ENCODE assay signal across 29 mouse cellular contexts in the genomic region with DNA sequence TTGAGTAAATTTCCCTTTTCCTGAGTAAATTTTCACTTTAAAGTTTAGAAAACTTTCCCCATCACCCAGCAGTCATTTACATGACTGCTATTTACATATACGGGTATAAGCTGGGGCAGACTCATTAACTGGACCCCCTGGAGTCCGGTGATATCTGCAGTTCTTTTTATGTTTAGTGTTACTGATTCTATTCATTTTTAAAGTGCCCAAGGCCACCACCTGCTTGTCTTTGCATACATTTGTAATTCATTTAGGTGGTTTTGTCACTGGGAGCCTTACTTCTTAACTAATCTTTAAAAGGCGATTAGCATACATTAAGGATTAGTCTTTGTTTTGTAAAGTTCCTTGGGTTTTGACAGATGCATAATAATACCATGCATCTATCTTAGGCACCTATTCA. TPM values are rescaled to one million over a fixed set of nuclear protein-coding genes. Genes with fewer than 3 reads are reported as not detected.
A peak's percentile ranks its signal among the peaks of the same experiment; 100 is the strongest.
DNase-seq lines count a peak whose midpoint lies in the region; ATAC-seq and TF ChIP-seq lines count a peak whose summit lies in the region.
"Had no signal": no experiment of that assay in that cellular context is flagged by ENCODE, and none has a peak within 500 bp of the region (broad histone marks: within the 10 kb centered on the region; RNA-seq: fewer than 3 reads in every experiment).

No protein-coding gene starts in this region.

- TF ChIP-seq POLR2A in brain, embryonic 14.5 days (IDR thresholded peaks at IDR 0.05; ENCODE audit: borderline replicate concordance, extremely low read depth, insufficient read depth, insufficient read length, poor library complexity, severe bottlenecking): no peak
- TF ChIP-seq POLR2A in lung, adult 2 months (IDR thresholded peaks at IDR 0.05; ENCODE audit: borderline replicate concordance, extremely low read depth, low read depth, low read length): no peak

- no peak for TF ChIP-seq CTCF in brain, embryonic 14.5 days (IDR thresholded peaks at IDR 0.05; ENCODE audit: borderline replicate concordance, extremely low read depth, insufficient read depth, insufficient read length)
- TF ChIP-seq CTCF in lung, adult 2 months (IDR thresholded peaks at IDR 0.05; ENCODE audit: insufficient read depth, low read length): no peak

- no peak for ATAC-seq in forebrain, embryonic 14.5 days
- ATAC-seq in forebrain, embryonic 16.5 days: no peak
- no peak for ATAC-seq in midbrain, embryonic 14.5 days (ENCODE audit: low FRiP score, low TSS enrichment)
- ATAC-seq: forebrain, postnatal 0 days; hindbrain, embryonic 16.5 days; intestine, embryonic 15.5 days had no signal

- no peak overlapping the region for H3K4me3 ChIP-seq in forebrain, embryonic 14.5 days (ENCODE audit: low read depth, low read length)
- H3K4me3 ChIP-seq in forebrain, embryonic 16.5 days (replicated peaks; ENCODE audit: low read length): no peak overlapping the region
- no peak overlapping the region for H3K4me3 ChIP-seq in midbrain, embryonic 14.5 days (replicated peaks; ENCODE audit: low read depth, low read length)
- no peak overlapping the region for H3K4me3 ChIP-seq in midbrain, embryonic 10.5 days
- no peak overlapping the region for H3K4me3 ChIP-seq in lung, adult 2 months (replicated peaks; ENCODE audit: extremely low read depth, low read depth, low read length)
- H3K4me3 ChIP-seq: embryonic facial prominence, embryonic 10.5 days; embryonic facial prominence, embryonic 13.5 days; erythroblast, embryonic 14.5 days; forebrain, embryonic 12.5 days; gastrocnemius, adult 2 months; heart, embryonic 12.5 days; heart, embryonic 15.5 days; hindbrain, embryonic 10.5 days; hindbrain, embryonic 13.5 days; intestine, embryonic 15.5 days had no signal

- H3K9me3 ChIP-seq in forebrain, embryonic 14.5 days (replicated peaks; ENCODE audit: control insufficient read depth, low read length): no peaks in the 10 kb centered on the region
- H3K9me3 ChIP-seq in forebrain, embryonic 16.5 days (ENCODE audit: control insufficient read depth, low read length): no peaks in the 10 kb centered on the region
- H3K9me3 ChIP-seq in midbrain, embryonic 14.5 days (ENCODE audit: control insufficient read depth, low read length): no peaks in the 10 kb centered on the region
- H3K9me3 ChIP-seq in midbrain, embryonic 10.5 days (replicated peaks): no peaks in the 10 kb centered on the region; the same call in 1 of the 2 replicates
- H3K9me3 ChIP-seq: embryonic facial prominence, embryonic 13.5 days; forebrain, embryonic 12.5 days; heart, embryonic 12.5 days; heart, embryonic 15.5 days; hindbrain, embryonic 10.5 days; hindbrain, embryonic 13.5 days; intestine, embryonic 15.5 days had no signal

- 22% methylated on average over 3 of the region's 3 CpGs for WGBS in forebrain, embryonic 14.5 days
- WGBS in forebrain, embryonic 16.5 days: 16% methylated on average over 3 of the region's 3 CpGs
- 17% methylated on average over 3 of the region's 3 CpGs for WGBS in midbrain, embryonic 14.5 days
- WGBS in midbrain, embryonic 10.5 days: 26% methylated on average over 3 of the region's 3 CpGs
- 51% methylated on average over 3 of the region's 3 CpGs for WGBS in lung, adult 2 months

- DNase-seq in forebrain, embryonic 14.5 days (ENCODE audit: low spot score): peak; percentile 19
- peak; percentile 31 for DNase-seq in midbrain, embryonic 14.5 days
- no peak for DNase-seq in midbrain, embryonic 10.5 days (ENCODE audit: low spot score)
- peak; percentile 49 for DNase-seq in brain, embryonic 14.5 days (ENCODE audit: low read depth)
- no peak for DNase-seq in lung, adult 2 months
- DNase-seq: adrenal gland, postnatal 10 days; adrenal gland, postnatal 36 days; cerebellum, adult 11 months; cerebellum, adult 8-10 months; cerebellum, postnatal 10 days; cerebellum, postnatal 36 days; embryo, embryonic 11 days; forebrain, postnatal 0 days; gastrocnemius, adult 2 months; gastrocnemius, postnatal 14 days; heart, adult 11 months; heart, postnatal 10 days; heart, postnatal 36 days had no signal

- H3K27ac ChIP-seq in forebrain, embryonic 14.5 days (ENCODE audit: low read depth, low read length): no peak overlapping the region
- H3K27ac ChIP-seq in forebrain, embryonic 16.5 days (ENCODE audit: low read length): no peak overlapping the region
- H3K27ac ChIP-seq in midbrain, embryonic 14.5 days (replicated peaks; ENCODE audit: low read depth, low read length): no peak overlapping the region
- H3K27ac ChIP-seq in midbrain, embryonic 10.5 days (replicated peaks): no peak overlapping the region
- H3K27ac ChIP-seq: embryonic facial prominence, embryonic 10.5 days; embryonic facial prominence, embryonic 13.5 days; forebrain, embryonic 12.5 days; gastrocnemius, adult 2 months; heart, embryonic 15.5 days; hindbrain, embryonic 10.5 days; hindbrain, embryonic 13.5 days; intestine, embryonic 15.5 days had no signal

- H3K4me1 ChIP-seq in forebrain, embryonic 14.5 days (ENCODE audit: control insufficient read depth, insufficient read depth, low read length): no peaks in the 10 kb centered on the region
- H3K4me1 ChIP-seq in forebrain, embryonic 16.5 days (replicated peaks; ENCODE audit: control insufficient read depth, insufficient read depth, low read length): no peaks in the 10 kb centered on the region
- no peaks in the 10 kb centered on the region for H3K4me1 ChIP-seq in midbrain, embryonic 14.5 days (ENCODE audit: control insufficient read depth, insufficient read depth, low read length)
- 0 out of 2 replicates have a peak, but pooled peaks cover 13% of the 10 kb centered on the region for H3K4me1 ChIP-seq in midbrain, embryonic 10.5 days
- H3K4me1 ChIP-seq in lung, adult 2 months (ENCODE audit: control insufficient read depth, insufficient read depth, low read length): peaks cover 4% of the 10 kb centered on the region
- H3K4me1 ChIP-seq: embryonic facial prominence, embryonic 10.5 days; embryonic facial prominence, embryonic 13.5 days; heart, embryonic 12.5 days; heart, embryonic 15.5 days; hindbrain, embryonic 10.5 days; hindbrain, embryonic 13.5 days; intestine, embryonic 15.5 days had no signal

- H3K27me3 ChIP-seq in forebrain, embryonic 14.5 days (replicated peaks; ENCODE audit: control insufficient read depth, insufficient read depth, low read length): no peaks in the 10 kb centered on the region
- no peaks in the 10 kb centered on the region for H3K27me3 ChIP-seq in forebrain, embryonic 16.5 days (replicated peaks; ENCODE audit: control insufficient read depth, insufficient read depth, low read length)
- H3K27me3 ChIP-seq in midbrain, embryonic 14.5 days (ENCODE audit: control insufficient read depth, insufficient read depth, low read length): no peaks in the 10 kb centered on the region
- no peaks in the 10 kb centered on the region for H3K27me3 ChIP-seq in midbrain, embryonic 10.5 days (ENCODE audit: low read depth, poor library complexity, severe bottlenecking)
- H3K27me3 ChIP-seq: embryonic facial prominence, embryonic 13.5 days; forebrain, embryonic 12.5 days; heart, embryonic 12.5 days; heart, embryonic 15.5 days; hindbrain, embryonic 13.5 days; intestine, embryonic 15.5 days had no signal

- peaks cover 32% of the 10 kb centered on the region; the same call in 1 of the 2 replicates for H3K36me3 ChIP-seq in forebrain, embryonic 14.5 days (ENCODE audit: control insufficient read depth, insufficient read depth, low read length)
- H3K36me3 ChIP-seq in forebrain, embryonic 16.5 days (ENCODE audit: control insufficient read depth, insufficient read depth): peaks cover 5% of the 10 kb centered on the region; the same call in 1 of the 2 replicates
- peaks cover 21% of the 10 kb centered on the region; the same call in 1 of the 2 replicates for H3K36me3 ChIP-seq in midbrain, embryonic 14.5 days (ENCODE audit: control insufficient read depth, insufficient read depth, low read length)
- H3K36me3 ChIP-seq in midbrain, embryonic 10.5 days: peaks cover 54% of the 10 kb centered on the region

- no peak overlapping the region for H3K9ac ChIP-seq in forebrain, embryonic 14.5 days (ENCODE audit: low read length)
- H3K9ac ChIP-seq in forebrain, embryonic 16.5 days (replicated peaks; ENCODE audit: low read depth, low read length): no peak overlapping the region
- no peak overlapping the region for H3K9ac ChIP-seq in midbrain, embryonic 14.5 days (replicated peaks; ENCODE audit: low read length)
- H3K9ac ChIP-seq: embryonic facial prominence, embryonic 13.5 days; forebrain, embryonic 12.5 days; forebrain, postnatal 0 days; heart, embryonic 12.5 days; heart, embryonic 15.5 days; hindbrain, embryonic 13.5 days; intestine, embryonic 15.5 days had no signal

- H3K4me2 ChIP-seq in forebrain, embryonic 14.5 days (ENCODE audit: low read length): no peak overlapping the region
- H3K4me2 ChIP-seq in forebrain, embryonic 16.5 days (ENCODE audit: low read length): no peak overlapping the region
- no peak overlapping the region for H3K4me2 ChIP-seq in midbrain, embryonic 14.5 days (ENCODE audit: low read length)
- H3K4me2 ChIP-seq: embryonic facial prominence, embryonic 13.5 days; forebrain, embryonic 12.5 days; heart, embryonic 12.5 days; heart, embryonic 15.5 days; hindbrain, embryonic 13.5 days; intestine, embryonic 15.5 days had no signal

RNA-seq across cellular contexts. Expression of a gene that starts 8.2 kb away (rescaled TPM):
- polyA plus RNA-seq in forebrain, embryonic 14.5 days (2014; fragmentation: Nextera tagmentation; extraction: Ambion mirVana): 11.3 and 15.1 TPM in 2 replicates
- polyA plus RNA-seq in forebrain, embryonic 16.5 days (2015; fragmentation: Nextera tagmentation; extraction: Ambion mirVana): 16.9 and 22.4 TPM in 2 replicates
- 13.9 and 18.8 TPM in 2 replicates for polyA plus RNA-seq in midbrain, embryonic 14.5 days (2014; fragmentation: Nextera tagmentation; extraction: Ambion mirVana)
- polyA plus RNA-seq in midbrain, embryonic 10.5 days (2016; fragmentation: Nextera tagmentation; extraction: Ambion mirVana): 14.0 and 16.5 TPM in 2 replicates
- 19.8 and 23.3 TPM in 2 replicates for polyA plus RNA-seq in brain, embryonic 14.5 days (2012; rRNA removed)
- polyA plus RNA-seq in lung, adult 2 months (2012; rRNA removed): 12.2 and 13.6 TPM in 2 replicates

RNA-seq across cellular contexts. Expression of a gene that starts 14.0 kb away (rescaled TPM):
- 17.1 and 17.8 TPM in 2 replicates for polyA plus RNA-seq in forebrain, embryonic 14.5 days (2014; fragmentation: Nextera tagmentation; extraction: Ambion mirVana)
- polyA plus RNA-seq in forebrain, embryonic 16.5 days (2015; fragmentation: Nextera tagmentation; extraction: Ambion mirVana): 39.4 and 46.0 TPM in 2 replicates
- polyA plus RNA-seq in midbrain, embryonic 14.5 days (2014; fragmentation: Nextera tagmentation; extraction: Ambion mirVana): 17.4 and 24.6 TPM in 2 replicates
- 28.3 and 31.4 TPM in 2 replicates for polyA plus RNA-seq in midbrain, embryonic 10.5 days (2016; fragmentation: Nextera tagmentation; extraction: Ambion mirVana)
- polyA plus RNA-seq in brain, embryonic 14.5 days (2012; rRNA removed): 41.0 and 60.1 TPM in 2 replicates
- 73.7 and 74.0 TPM in 2 replicates for polyA plus RNA-seq in lung, adult 2 months (2012; rRNA removed)

RNA-seq across cellular contexts. Expression of a gene that starts 28.7 kb away (rescaled TPM):
- polyA plus RNA-seq in forebrain, embryonic 14.5 days (2014; fragmentation: Nextera tagmentation; extraction: Ambion mirVana): 31.8 and 36.9 TPM in 2 replicates
- 49.9 and 54.1 TPM in 2 replicates for polyA plus RNA-seq in forebrain, embryonic 16.5 days (2015; fragmentation: Nextera tagmentation; extraction: Ambion mirVana)
- polyA plus RNA-seq in midbrain, embryonic 14.5 days (2014; fragmentation: Nextera tagmentation; extraction: Ambion mirVana): 32.3 and 38.0 TPM in 2 replicates
- polyA plus RNA-seq in midbrain, embryonic 10.5 days (2016; fragmentation: Nextera tagmentation; extraction: Ambion mirVana): 40.7 and 45.1 TPM in 2 replicates
- polyA plus RNA-seq in brain, embryonic 14.5 days (2012; rRNA removed): 42.4 and 56.4 TPM in 2 replicates
- 31.0 and 43.3 TPM in 2 replicates for polyA plus RNA-seq in lung, adult 2 months (2012; rRNA removed)

RNA-seq across cellular contexts. Expression of a gene that starts 29.2 kb away (rescaled TPM):
- polyA plus RNA-seq in forebrain, embryonic 14.5 days (2014; fragmentation: Nextera tagmentation; extraction: Ambion mirVana): 144 and 172 TPM in 2 replicates
- 218 and 223 TPM in 2 replicates for polyA plus RNA-seq in forebrain, embryonic 16.5 days (2015; fragmentation: Nextera tagmentation; extraction: Ambion mirVana)
- polyA plus RNA-seq in midbrain, embryonic 14.5 days (2014; fragmentation: Nextera tagmentation; extraction: Ambion mirVana): 181 and 219 TPM in 2 replicates
- polyA plus RNA-seq in midbrain, embryonic 10.5 days (2016; fragmentation: Nextera tagmentation; extraction: Ambion mirVana): 132 and 146 TPM in 2 replicates
- 191 and 193 TPM in 2 replicates for polyA plus RNA-seq in brain, embryonic 14.5 days (2012; rRNA removed)
- 44.4 and 53.6 TPM in 2 replicates for polyA plus RNA-seq in lung, adult 2 months (2012; rRNA removed)

RNA-seq across cellular contexts. Expression of a gene that starts 29.3 kb away (rescaled TPM):
- 193 and 227 TPM in 2 replicates for polyA plus RNA-seq in forebrain, embryonic 14.5 days (2014; fragmentation: Nextera tagmentation; extraction: Ambion mirVana)
- polyA plus RNA-seq in forebrain, embryonic 16.5 days (2015; fragmentation: Nextera tagmentation; extraction: Ambion mirVana): 134 and 155 TPM in 2 replicates
- 171 and 214 TPM in 2 replicates for polyA plus RNA-seq in midbrain, embryonic 14.5 days (2014; fragmentation: Nextera tagmentation; extraction: Ambion mirVana)
- 193 and 203 TPM in 2 replicates for polyA plus RNA-seq in midbrain, embryonic 10.5 days (2016; fragmentation: Nextera tagmentation; extraction: Ambion mirVana)
- polyA plus RNA-seq in brain, embryonic 14.5 days (2012; rRNA removed): 55.5 and 65.5 TPM in 2 replicates
- polyA plus RNA-seq in lung, adult 2 months (2012; rRNA removed): 31.6 and 34.7 TPM in 2 replicates

Comparison
In these comparisons a context has a peak if more than half of its experiments do, and no peak if none do; other contexts are left out.
1. DNase-seq: peak in forebrain, embryonic 14.5 days (single experiment), midbrain, embryonic 14.5 days (single experiment) and brain, embryonic 14.5 days (single experiment); none in midbrain, embryonic 10.5 days (single experiment) and lung, adult 2 months (single experiment).